Mouse (Mus musculus) cerebellum, postnatal 36 days (tissue): Measurements from ENCODE around the gene Gm29582.
"Not testable (repeated sequence)": the region's sequence is repeated elsewhere in the genome, so short reads cannot be mapped to it uniquely, and the experiment has no call there.

Experiments
- DNase-seq, 2 experiments: peaks; one replicate each; pipeline ENCODE4 v3.0.0; 2021 to 2022; ENCODE audit warnings: mixed read lengths in 2 of 2

Gene Gm29582

GRCm38 (mm10) chrY:30738461-30738860, at the start of gene Gm29582:
Gm29582 (minus strand) TSS chrY:30738561.
- not testable (repeated sequence) for DNase-seq
